In the genomic region with DNA sequence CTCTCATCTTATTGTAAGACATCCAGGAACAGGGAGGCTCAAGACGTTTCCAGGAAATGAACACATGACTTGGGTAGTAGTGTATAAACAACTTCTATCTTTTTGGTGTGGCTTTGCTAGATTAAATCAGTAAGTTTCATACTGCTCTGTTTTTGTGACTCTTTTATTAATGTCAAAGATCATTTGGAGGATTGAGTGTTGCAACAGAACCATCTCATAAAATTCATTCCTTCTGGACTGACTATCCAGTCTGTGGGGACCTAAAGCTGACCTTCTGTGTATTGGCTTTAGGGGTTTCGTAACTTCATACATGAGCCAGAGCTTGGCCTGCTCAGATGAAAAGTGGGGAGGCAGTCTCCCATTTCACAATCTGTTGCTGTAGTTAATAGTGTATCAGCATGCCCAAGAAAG, we compare ENCODE assay signal across 13 mouse cellular contexts. TPM values are rescaled to one million over a fixed set of nuclear protein-coding genes. Genes with fewer than 3 reads are reported as not detected.
DNase-seq lines count a peak whose midpoint lies in the region; TF ChIP-seq lines count a peak whose summit lies in the region.
"Had no signal": no experiment of that assay in that cellular context is flagged by ENCODE, and none has a peak within 500 bp of the region (broad histone marks: within the 10 kb centered on the region; RNA-seq: fewer than 3 reads in every experiment).

No protein-coding gene starts in this region.

- no peaks in the 10 kb centered on the region for H3K27me3 ChIP-seq in kidney, adult 2 months (replicated peaks; ENCODE audit: control insufficient read depth, insufficient read depth, low read length)
- H3K27me3 ChIP-seq in embryonic facial prominence, embryonic 10.5 days (replicated peaks; ENCODE audit: low read depth, poor library complexity, severe bottlenecking): no peaks in the 10 kb centered on the region
- H3K27me3 ChIP-seq: intestine, embryonic 15.5 days had no signal

- no peaks in the 10 kb centered on the region for H3K4me1 ChIP-seq in kidney, adult 2 months (ENCODE audit: control insufficient read depth, insufficient read depth, low read length)
- H3K4me1 ChIP-seq in brown adipose tissue, adult 24 weeks (ENCODE audit: control insufficient read depth, insufficient read depth, insufficient read length, low read length): peaks cover 9% of the 10 kb centered on the region; the same call in 1 of the 2 replicates
- no peaks in the 10 kb centered on the region for H3K4me1 ChIP-seq in embryonic facial prominence, embryonic 10.5 days
- H3K4me1 ChIP-seq: intestine, embryonic 15.5 days; limb, embryonic 10.5 days had no signal

- TF ChIP-seq CTCF in kidney, adult 2 months (conservative IDR thresholded peaks at IDR 0.05; ENCODE audit: insufficient read depth, insufficient read length, low read depth, low read length): no peak

- H3K36me3 ChIP-seq in kidney, adult 2 months (ENCODE audit: control insufficient read depth, insufficient read depth, low read length): peaks cover 2% of the 10 kb centered on the region
- H3K36me3 ChIP-seq in embryonic facial prominence, embryonic 10.5 days (replicated peaks): peaks cover 17% of the 10 kb centered on the region
- H3K36me3 ChIP-seq: limb, embryonic 10.5 days had no signal

- TF ChIP-seq POLR2A in kidney, adult 2 months (IDR thresholded peaks at IDR 0.05; ENCODE audit: low read depth, low read length): no peak

- H3K4me3 ChIP-seq in kidney, adult 2 months (ENCODE audit: insufficient read depth, low read depth, low read length): no peak overlapping the region
- no peak overlapping the region for H3K4me3 ChIP-seq in brown adipose tissue, adult 24 weeks (ENCODE audit: insufficient read depth, low read depth, low read length)
- H3K4me3 ChIP-seq in embryonic facial prominence, embryonic 10.5 days: no peak overlapping the region
- H3K4me3 ChIP-seq: intestine, embryonic 15.5 days; limb, embryonic 10.5 days had no signal

- DNase-seq in kidney, adult 2 months: peak; percentile 58
- no peak for DNase-seq in kidney, postnatal 10 days
- DNase-seq in urinary bladder, postnatal 36 days (ENCODE audit: low spot score in 2 of 2): peak; percentile 9 to 34
- no peak for DNase-seq in urinary bladder, adult 2 months (ENCODE audit: low spot score)
- no peak for DNase-seq in embryonic facial prominence, embryonic 10.5 days (ENCODE audit: low spot score)
- DNase-seq in cerebellum, postnatal 10 days: no peak
- DNase-seq: cerebellum, adult 2 months; forebrain, postnatal 0 days; heart, postnatal 14 days had no signal

- no peaks in the 10 kb centered on the region for H3K9me3 ChIP-seq in embryonic facial prominence, embryonic 10.5 days
- H3K9me3 ChIP-seq: G1E; intestine, embryonic 15.5 days; limb, embryonic 10.5 days had no signal

- 67% methylated on average over 2 of the region's 2 CpGs for WGBS in kidney, adult 2 months
- 79% methylated on average over 2 of the region's 2 CpGs for WGBS in embryonic facial prominence, embryonic 10.5 days

- H3K27ac ChIP-seq in kidney, adult 2 months (ENCODE audit: insufficient read depth, low read depth, low read length): no peak overlapping the region
- H3K27ac ChIP-seq in brown adipose tissue, adult 24 weeks (replicated peaks; ENCODE audit: low read depth, low read length): peak overlapping the region; percentile 94
- no peak overlapping the region for H3K27ac ChIP-seq in embryonic facial prominence, embryonic 10.5 days (replicated peaks)
- H3K27ac ChIP-seq: intestine, embryonic 15.5 days; limb, embryonic 10.5 days had no signal

RNA-seq across cellular contexts. Expression of gene Sgo1, which starts 38.9 kb away (rescaled TPM):
- 0.03 and 0.07 TPM in 2 replicates for polyA plus RNA-seq in kidney, adult 2 months (2012; rRNA removed)
- polyA plus RNA-seq in urinary bladder, adult 2 months (2012; rRNA removed): 0.83 and 0.85 TPM in 2 replicates
- not detected in 2 replicates for polyA plus RNA-seq in brown adipose tissue, adult 24 weeks (2012; ENCODE audit: insufficient read depth, insufficient read length, missing spikeins)
- 42.0 and 43.2 TPM in 2 replicates for polyA plus RNA-seq in embryonic facial prominence, embryonic 10.5 days (2016; fragmentation: Nextera tagmentation; extraction: Ambion mirVana)

Comparison
In these comparisons a context has a peak if more than half of its experiments do, and no peak if none do; other contexts are left out.
1. DNase-seq: peak in kidney, adult 2 months (single experiment) and urinary bladder, postnatal 36 days (2 of 2); none in kidney, postnatal 10 days (single experiment), urinary bladder, adult 2 months (single experiment), embryonic facial prominence, embryonic 10.5 days (single experiment) and cerebellum, postnatal 10 days (0 of 2).
2. RNA of gene Sgo1, which starts 38.9 kb away (polyA plus RNA-seq): 42.0 to 43.2 TPM in embryonic facial prominence, embryonic 10.5 days; 0.83 to 0.85 TPM in urinary bladder, adult 2 months, not detected in brown adipose tissue, adult 24 weeks and 0.03 to 0.07 TPM in kidney, adult 2 months; every median in the first group is over 10 times any median in the second.